Mouse (Mus musculus) bone marrow macrophage, adult 2 months (primary cell): Measurements from ENCODE around the gene Tada2a.

ENCODE experiments used
- CTCF ChIP-seq: IDR thresholded peaks from 2 replicates; pipeline ENCODE4 v1.5.1; 2012; ENCODE audit warnings: low read depth, mild to moderate bottlenecking, low read length, moderate library complexity
- POLR2A ChIP-seq: IDR thresholded peaks from 2 replicates; pipeline ENCODE4 v1.6.1; 2012; ENCODE audit warnings: mild to moderate bottlenecking, low read depth, low read length, borderline replicate concordance

- TF ChIP-seq CTCF (no peak), POLR2A (no peak)
These were observed 84.4 kb downstream of the Tada2a start for GRCm38 (mm10) chr11:84044988-84045387.
